Mouse (Mus musculus): ENCODE data around the gene Sec14l3. TPM values are rescaled to one million over a fixed set of nuclear protein-coding genes. Genes with fewer than 3 reads are reported as not detected.

Sec14l3 gene
- total RNA-seq, 1 experiment: 0.22 TPM

DNA sequence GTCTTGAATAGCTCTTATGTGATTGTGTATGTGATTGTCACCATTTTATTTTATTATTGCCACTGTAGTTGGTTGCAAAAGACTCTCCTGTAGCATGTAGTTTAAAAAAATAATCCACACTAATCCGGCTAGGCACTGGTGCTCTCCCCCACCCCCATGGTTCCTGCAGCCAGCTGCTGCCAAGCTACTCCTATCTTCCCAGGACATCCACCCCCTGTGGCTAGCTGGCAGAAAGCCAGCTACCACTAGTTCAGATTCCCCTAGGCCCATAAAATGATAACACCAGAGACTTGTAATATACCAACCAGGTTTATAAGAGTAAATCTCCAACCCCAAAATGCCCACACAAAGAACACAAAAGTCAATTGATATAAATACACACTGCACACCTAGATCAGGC is 21.6 kb downstream of the Sec14l3 start:
- no peak overlapping the region for H3K27ac ChIP-seq (ENCODE audit: insufficient read depth, low read depth, low read length, poor library complexity, severe bottlenecking)
- no peaks in the 10 kb centered on the region for H3K4me1 ChIP-seq (ENCODE audit: control insufficient read depth in 2 of 2, insufficient read depth in 2 of 2, low read length in 2 of 2, poor library complexity in 1 of 2)
- in situ Hi-C loops (cut with MboI; ENCODE audit: low sequenced_read_pairs in 2 of 2, unreplicated experiment in 2 of 2): no loop called here

DNA sequence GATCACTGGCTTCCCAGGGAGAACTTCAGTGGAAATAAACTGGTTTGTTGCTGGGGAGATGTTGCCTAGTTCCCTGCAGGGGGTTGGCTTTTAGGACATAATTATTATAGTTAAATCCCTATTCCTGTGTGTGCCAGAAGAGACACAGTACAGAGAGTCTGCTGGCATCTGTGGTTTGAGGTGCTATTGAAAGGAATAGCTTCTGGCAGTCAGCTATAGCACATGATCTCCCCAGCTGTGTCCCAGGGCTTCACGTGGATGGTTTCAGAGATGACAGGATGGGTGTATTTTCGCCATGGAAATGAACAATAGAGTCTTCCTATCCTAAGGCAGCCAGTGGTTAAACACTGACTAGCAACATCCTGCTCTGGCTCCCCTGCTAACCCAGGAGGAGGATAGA is 22.6 kb downstream of the Sec14l3 start:
- H3K27ac ChIP-seq (ENCODE audit: insufficient read depth, low read depth, low read length, poor library complexity, severe bottlenecking): no peak overlapping the region
- no peaks in the 10 kb centered on the region for H3K4me1 ChIP-seq (ENCODE audit: control insufficient read depth in 2 of 2, insufficient read depth in 2 of 2, low read length in 2 of 2, poor library complexity in 1 of 2)
- H3K4me3 ChIP-seq (ENCODE audit: insufficient read depth in 1 of 2, low read depth in 1 of 2, low read length in 2 of 2, poor library complexity in 1 of 2, severe bottlenecking in 1 of 2): no peak overlapping the region
- H3K36me3 ChIP-seq (ENCODE audit: control insufficient read depth, insufficient read depth, low read length, poor library complexity, severe bottlenecking): peaks cover 5% of the 10 kb centered on the region; the same call in 1 of the 2 replicates
- no peak overlapping the region for H3K9ac ChIP-seq (ENCODE audit: insufficient read depth, low read depth, low read length, poor library complexity, severe bottlenecking)
- no peaks in the 10 kb centered on the region for H3K9me3 ChIP-seq (ENCODE audit: control insufficient read depth, insufficient read depth, low read depth, low read length)
- in situ Hi-C loops (cut with MboI; ENCODE audit: low sequenced_read_pairs in 2 of 2, unreplicated experiment in 2 of 2): no loop called here
- DNase-seq (ENCODE audit: low read depth, low spot score): no peak
- no peak for TF ChIP-seq MAFK (IDR thresholded peaks at IDR 0.05; ENCODE audit: insufficient read depth, low read depth, low read length)
- no peak for TF ChIP-seq CHD2 (IDR thresholded peaks at IDR 0.05; ENCODE audit: low read depth, low read length)
- TF ChIP-seq ZNF384 (IDR thresholded peaks at IDR 0.05; ENCODE audit: low read depth, low read length): no peak
- no peak for TF ChIP-seq ZC3H11A (IDR thresholded peaks at IDR 0.05; ENCODE audit: borderline replicate concordance, low read depth, low read length)

More for the DNA sequence above, 21.6 kb downstream of the Sec14l3 start:
- no peak for DNase-seq (ENCODE audit: low read depth, low spot score)
- no peaks in the 10 kb centered on the region for H3K36me3 ChIP-seq (ENCODE audit: control insufficient read depth, insufficient read depth, low read length, poor library complexity, severe bottlenecking)
- H3K4me3 ChIP-seq (ENCODE audit: insufficient read depth in 1 of 2, low read depth in 1 of 2, low read length in 2 of 2, poor library complexity in 1 of 2, severe bottlenecking in 1 of 2): no peak overlapping the region
- no peak overlapping the region for H3K9ac ChIP-seq (ENCODE audit: insufficient read depth, low read depth, low read length, poor library complexity, severe bottlenecking)
- H3K9me3 ChIP-seq (ENCODE audit: control insufficient read depth, insufficient read depth, low read depth, low read length): no peaks in the 10 kb centered on the region
- no peak for TF ChIP-seq ZNF384 (IDR thresholded peaks at IDR 0.05; ENCODE audit: low read depth, low read length)
- no peak for TF ChIP-seq HCFC1 (IDR thresholded peaks at IDR 0.05; ENCODE audit: borderline replicate concordance, insufficient read depth, low read length)
- no peak for TF ChIP-seq CHD2 (IDR thresholded peaks at IDR 0.05; ENCODE audit: low read depth, low read length)
- TF ChIP-seq ZC3H11A (IDR thresholded peaks at IDR 0.05; ENCODE audit: borderline replicate concordance, low read depth, low read length): no peak
- no peak for TF ChIP-seq MAFK (IDR thresholded peaks at IDR 0.05; ENCODE audit: insufficient read depth, low read depth, low read length)

DNA sequence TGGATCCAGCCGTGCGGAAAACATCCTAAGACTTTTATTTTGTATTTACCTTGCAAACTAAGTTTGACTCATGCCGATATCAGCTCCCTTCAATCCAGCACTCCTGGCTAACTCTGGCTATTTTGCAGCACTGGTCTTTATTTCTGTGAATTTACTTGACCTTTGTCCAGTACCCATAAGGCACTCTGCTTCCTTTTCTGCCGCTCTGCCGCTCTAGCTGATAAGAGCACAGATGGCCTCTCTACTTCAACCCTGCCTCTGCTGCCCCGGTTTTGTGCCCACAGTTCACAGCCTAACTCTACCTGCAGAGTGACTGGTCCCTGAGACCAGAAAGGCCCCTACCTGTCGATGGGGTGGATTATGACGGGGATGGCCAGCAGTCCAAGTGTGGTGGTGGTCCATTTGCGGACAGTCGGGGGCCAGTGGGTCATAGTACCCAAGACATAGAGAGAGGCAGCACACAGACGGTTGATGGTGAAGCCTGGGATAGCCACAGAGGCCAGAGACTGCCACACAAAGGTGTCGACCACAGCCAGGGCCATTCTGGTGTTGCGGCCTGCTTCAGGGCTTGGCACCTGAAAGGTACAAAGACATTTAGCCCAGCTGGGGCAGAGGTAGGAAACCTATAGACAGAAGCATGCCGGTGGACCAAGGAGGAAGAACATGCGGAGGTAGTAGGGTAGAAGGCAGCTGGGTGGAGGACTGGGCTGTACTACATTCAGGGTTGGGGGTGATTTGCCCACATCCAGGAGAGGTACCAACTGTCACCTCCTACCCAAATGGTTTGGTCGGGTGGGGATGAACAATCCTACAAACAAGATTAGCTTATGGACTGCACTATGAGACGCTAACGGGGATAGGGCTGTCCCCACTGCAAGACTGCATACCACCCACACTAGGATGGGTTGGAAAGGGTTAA is 29.1 kb downstream of the Sec14l3 start:
- in situ Hi-C loops (cut with MboI; ENCODE audit: low sequenced_read_pairs in 2 of 2, unreplicated experiment in 2 of 2): no loop called here
- DNase-seq (ENCODE audit: low read depth, low spot score): no peak
- H3K36me3 ChIP-seq (ENCODE audit: control insufficient read depth, insufficient read depth, low read length, poor library complexity, severe bottlenecking): peaks cover 14% of the 10 kb centered on the region; the same call in 1 of the 2 replicates
- peak overlapping the region; percentile 50; the same call in 1 of the 2 replicates for H3K9ac ChIP-seq (ENCODE audit: insufficient read depth, low read depth, low read length, poor library complexity, severe bottlenecking)
- no peaks in the 10 kb centered on the region for H3K9me3 ChIP-seq (ENCODE audit: control insufficient read depth, insufficient read depth, low read depth, low read length)
- H3K27ac ChIP-seq (ENCODE audit: insufficient read depth, low read depth, low read length, poor library complexity, severe bottlenecking): no peak overlapping the region
- peak overlapping the region in 1 of 2 experiments; percentile 46; a peak in 2 of 4 replicates for H3K4me3 ChIP-seq (ENCODE audit: insufficient read depth in 1 of 2, low read depth in 1 of 2, low read length in 2 of 2, poor library complexity in 1 of 2, severe bottlenecking in 1 of 2)
- TF ChIP-seq MAFK (IDR thresholded peaks at IDR 0.05; ENCODE audit: insufficient read depth, low read depth, low read length) (no peak), HCFC1 (IDR thresholded peaks at IDR 0.05; ENCODE audit: borderline replicate concordance, insufficient read depth, low read length) (no peak), CHD2 (IDR thresholded peaks at IDR 0.05; ENCODE audit: low read depth, low read length) (no peak), ZNF384 (IDR thresholded peaks at IDR 0.05; ENCODE audit: low read depth, low read length) (no peak), ZC3H11A (IDR thresholded peaks at IDR 0.05; ENCODE audit: borderline replicate concordance, low read depth, low read length) (no peak)
- peaks cover 4 to 5% of the 10 kb centered on the region in 2 experiments; a peak in 2 of 4 replicates for H3K4me1 ChIP-seq (ENCODE audit: control insufficient read depth in 2 of 2, insufficient read depth in 2 of 2, low read length in 2 of 2, poor library complexity in 1 of 2)

GRCm38 (mm10) chr11:4094378-4095170 is 29.9 kb downstream of the Sec14l3 start:
- in situ Hi-C loops (cut with MboI; ENCODE audit: low sequenced_read_pairs in 2 of 2, unreplicated experiment in 2 of 2): no loop called here
- peaks cover 14% of the 10 kb centered on the region; the same call in 1 of the 2 replicates for H3K36me3 ChIP-seq (ENCODE audit: control insufficient read depth, insufficient read depth, low read length, poor library complexity, severe bottlenecking)

More at GRCm38 (mm10) chr11:4094378-4095170, 29.9 kb downstream of the Sec14l3 start:
- H3K9me3 ChIP-seq (ENCODE audit: control insufficient read depth, insufficient read depth, low read depth, low read length): no peaks in the 10 kb centered on the region
- TF ChIP-seq ZC3H11A (IDR thresholded peaks at IDR 0.05; ENCODE audit: borderline replicate concordance, low read depth, low read length): no peak
- no peak for TF ChIP-seq MAFK (IDR thresholded peaks at IDR 0.05; ENCODE audit: insufficient read depth, low read depth, low read length)
- no peak for TF ChIP-seq HCFC1 (IDR thresholded peaks at IDR 0.05; ENCODE audit: borderline replicate concordance, insufficient read depth, low read length)
- no peak for TF ChIP-seq CHD2 (IDR thresholded peaks at IDR 0.05; ENCODE audit: low read depth, low read length)
- TF ChIP-seq ZNF384 (IDR thresholded peaks at IDR 0.05; ENCODE audit: low read depth, low read length): no peak
- peak overlapping the region; percentile 78 to 92 for H3K4me3 ChIP-seq (ENCODE audit: insufficient read depth in 1 of 2, low read depth in 1 of 2, low read length in 2 of 2, poor library complexity in 1 of 2, severe bottlenecking in 1 of 2)
- peaks cover 4 to 5% of the 10 kb centered on the region in 2 experiments; a peak in 2 of 4 replicates for H3K4me1 ChIP-seq (ENCODE audit: control insufficient read depth in 2 of 2, insufficient read depth in 2 of 2, low read length in 2 of 2, poor library complexity in 1 of 2)
- H3K27ac ChIP-seq (ENCODE audit: insufficient read depth, low read depth, low read length, poor library complexity, severe bottlenecking): peak overlapping the region; percentile 32; the same call in 1 of the 2 replicates
- H3K9ac ChIP-seq (ENCODE audit: insufficient read depth, low read depth, low read length, poor library complexity, severe bottlenecking): peak overlapping the region; percentile 83
- DNase-seq (ENCODE audit: low read depth, low spot score): peak; percentile 94

Measured in ES-E14 (cell line).